Mouse (Mus musculus): ENCODE results near the gene Elf5. TPM values are rescaled to one million over a fixed set of nuclear protein-coding genes. Genes with fewer than 3 reads are reported as not detected.

Gene Elf5
- polyA plus RNA-seq, 1 experiment from 2014 or later: 1.5 TPM

GRCm38 (mm10) chr2:103459069-103459468 is 47.6 kb downstream of the Elf5 start:
- Histone ChIP-seq H3K4me2 (no peak overlapping the region), H3K4me3 (replicated peaks) (no peak overlapping the region), H3K9me3 (replicated peaks) (no peaks in the 10 kb centered on the region), H3K27ac (no peak overlapping the region), H3K4me1 (0 out of 2 replicates have a peak, but pooled peaks cover 11% of the 10 kb centered on the region), H3K9ac (no peak overlapping the region), H3K27me3 (no peaks in the 10 kb centered on the region), H3K36me3 (peaks cover 82% of the 10 kb centered on the region)
- ATAC-seq (replicated peaks; ENCODE audit: low FRiP score): no peak
- WGBS: 92% methylated on average over 10 of the region's 10 CpGs

- H3K4me3 ChIP-seq (replicated peaks): no peak overlapping the region
- H3K27me3 ChIP-seq: no peaks in the 10 kb centered on the region
- no peaks in the 10 kb centered on the region for H3K9me3 ChIP-seq (replicated peaks)
- H3K27ac ChIP-seq: peak overlapping the region; percentile 1
- H3K4me2 ChIP-seq: no peak overlapping the region
- H3K9ac ChIP-seq: no peak overlapping the region
- H3K4me1 ChIP-seq: 0 out of 2 replicates have a peak, but pooled peaks cover 11% of the 10 kb centered on the region
- no peak for ATAC-seq (replicated peaks; ENCODE audit: low FRiP score)
- peaks cover 79% of the 10 kb centered on the region for H3K36me3 ChIP-seq
- WGBS: 78% methylated on average over 8 of the region's 8 CpGs
Observed at GRCm38 (mm10) chr2:103461210-103461609, 49.7 kb downstream of the Elf5 start.

GRCm38 (mm10) chr2:103461743-103462142 is 50.3 kb downstream of the Elf5 start:
- 19% methylated on average over 9 of the region's 9 CpGs for WGBS
- no peak overlapping the region for H3K9ac ChIP-seq
- H3K27me3 ChIP-seq: no peaks in the 10 kb centered on the region
- peaks cover 81% of the 10 kb centered on the region for H3K36me3 ChIP-seq
- no peaks in the 10 kb centered on the region for H3K9me3 ChIP-seq (replicated peaks)
- no peak overlapping the region for H3K4me3 ChIP-seq (replicated peaks)
- no peak overlapping the region for H3K4me2 ChIP-seq
- H3K27ac ChIP-seq: peak overlapping the region; percentile 1
- no peak for ATAC-seq (replicated peaks; ENCODE audit: low FRiP score)
- H3K4me1 ChIP-seq: 0 out of 2 replicates have a peak, but pooled peaks cover 11% of the 10 kb centered on the region

GRCm38 (mm10) chr2:103462746-103463145 is 51.3 kb downstream of the Elf5 start:
- H3K4me3 ChIP-seq (replicated peaks): no peak overlapping the region
- no peaks in the 10 kb centered on the region for H3K27me3 ChIP-seq
- 88% methylated on average over 5 of the region's 5 CpGs for WGBS
- no peak overlapping the region for H3K27ac ChIP-seq
- peaks cover 84% of the 10 kb centered on the region for H3K36me3 ChIP-seq
- 0 out of 2 replicates have a peak, but pooled peaks cover 11% of the 10 kb centered on the region for H3K4me1 ChIP-seq
- H3K9ac ChIP-seq: no peak overlapping the region
- H3K9me3 ChIP-seq (replicated peaks): no peaks in the 10 kb centered on the region
- H3K4me2 ChIP-seq: no peak overlapping the region
- ATAC-seq (replicated peaks; ENCODE audit: low FRiP score): no peak

GRCm38 (mm10) chr2:103464524-103464923 is 53.0 kb downstream of the Elf5 start:
- H3K27me3 ChIP-seq: no peaks in the 10 kb centered on the region
- H3K4me2 ChIP-seq: no peak overlapping the region
- H3K9ac ChIP-seq: no peak overlapping the region
- H3K4me3 ChIP-seq (replicated peaks): no peak overlapping the region
- H3K4me1 ChIP-seq: 0 out of 2 replicates have a peak, but pooled peaks cover 11% of the 10 kb centered on the region
- 95% methylated on average over 8 of the region's 8 CpGs for WGBS
- no peaks in the 10 kb centered on the region for H3K9me3 ChIP-seq (replicated peaks)
- H3K27ac ChIP-seq: no peak overlapping the region
- no peak for ATAC-seq (replicated peaks; ENCODE audit: low FRiP score)
- H3K36me3 ChIP-seq: peaks cover 82% of the 10 kb centered on the region

GRCm38 (mm10) chr2:103465429-103465828 is 53.9 kb downstream of the Elf5 start:
- H3K36me3 ChIP-seq: peaks cover 82% of the 10 kb centered on the region
- H3K4me1 ChIP-seq: 0 out of 2 replicates have a peak, but pooled peaks cover 11% of the 10 kb centered on the region
- no peak for ATAC-seq (replicated peaks; ENCODE audit: low FRiP score)
- no peaks in the 10 kb centered on the region for H3K9me3 ChIP-seq (replicated peaks)
- no peak overlapping the region for H3K4me2 ChIP-seq
- WGBS: 90% methylated on average over 11 of the region's 11 CpGs
- H3K27ac ChIP-seq: no peak overlapping the region
- H3K27me3 ChIP-seq: no peaks in the 10 kb centered on the region
- no peak overlapping the region for H3K4me3 ChIP-seq (replicated peaks)
- H3K9ac ChIP-seq: no peak overlapping the region

- Histone ChIP-seq H3K4me1 (0 out of 2 replicates have a peak, but pooled peaks cover 9% of the 10 kb centered on the region), H3K27ac (no peak overlapping the region), H3K27me3 (no peaks in the 10 kb centered on the region), H3K4me2 (no peak overlapping the region), H3K36me3 (peaks cover 87% of the 10 kb centered on the region), H3K9ac (no peak overlapping the region), H3K4me3 (replicated peaks) (no peak overlapping the region), H3K9me3 (replicated peaks) (no peaks in the 10 kb centered on the region)
- 82% methylated on average over 3 of the region's 3 CpGs for WGBS
- ATAC-seq (replicated peaks; ENCODE audit: low FRiP score): no peak
Observed at GRCm38 (mm10) chr2:103466272-103466671, 54.8 kb downstream of the Elf5 start.

- no peak overlapping the region for H3K27ac ChIP-seq
- peaks cover 89% of the 10 kb centered on the region for H3K36me3 ChIP-seq
- H3K9ac ChIP-seq: no peak overlapping the region
- 0 out of 2 replicates have a peak, but pooled peaks cover 1% of the 10 kb centered on the region for H3K4me1 ChIP-seq
- H3K9me3 ChIP-seq (replicated peaks): no peaks in the 10 kb centered on the region
- ATAC-seq (replicated peaks; ENCODE audit: low FRiP score): no peak
- no peak overlapping the region for H3K4me2 ChIP-seq
- no peaks in the 10 kb centered on the region for H3K27me3 ChIP-seq
- no peak overlapping the region for H3K4me3 ChIP-seq (replicated peaks)
- WGBS: 80% methylated on average over 10 of the region's 10 CpGs
Observed at GRCm38 (mm10) chr2:103466984-103467588, 55.6 kb downstream of the Elf5 start.

GRCm38 (mm10) chr2:103473362-103473761 is 61.9 kb downstream of the Elf5 start:
- no peak overlapping the region for H3K4me2 ChIP-seq
- no peaks in the 10 kb centered on the region for H3K27me3 ChIP-seq
- H3K9ac ChIP-seq: no peak overlapping the region
- 89% methylated on average over 3 of the region's 3 CpGs for WGBS
- H3K4me1 ChIP-seq: no peaks in the 10 kb centered on the region
- H3K9me3 ChIP-seq (replicated peaks): no peaks in the 10 kb centered on the region
- peaks cover 70% of the 10 kb centered on the region for H3K36me3 ChIP-seq
- H3K27ac ChIP-seq: no peak overlapping the region
- ATAC-seq (replicated peaks; ENCODE audit: low FRiP score): no peak
- no peak overlapping the region for H3K4me3 ChIP-seq (replicated peaks)

GRCm38 (mm10) chr2:103476180-103476579 is 64.7 kb downstream of the Elf5 start:
- no peak overlapping the region for H3K9ac ChIP-seq
- peaks cover 42% of the 10 kb centered on the region for H3K36me3 ChIP-seq
- no peak overlapping the region for H3K27ac ChIP-seq
- no peak overlapping the region for H3K4me2 ChIP-seq
- no peak for ATAC-seq (replicated peaks; ENCODE audit: low FRiP score)
- no peaks in the 10 kb centered on the region for H3K4me1 ChIP-seq
- H3K4me3 ChIP-seq (replicated peaks): no peak overlapping the region
- H3K27me3 ChIP-seq: no peaks in the 10 kb centered on the region
- 93% methylated on average over 2 of the region's 2 CpGs for WGBS
- no peaks in the 10 kb centered on the region for H3K9me3 ChIP-seq (replicated peaks)

GRCm38 (mm10) chr2:103476657-103477056 is 65.2 kb downstream of the Elf5 start:
- Histone ChIP-seq H3K9ac (no peak overlapping the region), H3K4me3 (replicated peaks) (no peak overlapping the region), H3K4me2 (no peak overlapping the region), H3K4me1 (no peaks in the 10 kb centered on the region), H3K36me3 (peaks cover 37% of the 10 kb centered on the region), H3K9me3 (replicated peaks) (no peaks in the 10 kb centered on the region), H3K27me3 (no peaks in the 10 kb centered on the region), H3K27ac (no peak overlapping the region)
- 88% methylated on average over 11 of the region's 11 CpGs for WGBS
- ATAC-seq (replicated peaks; ENCODE audit: low FRiP score): no peak

- ATAC-seq (replicated peaks; ENCODE audit: low FRiP score): no peak
- Histone ChIP-seq H3K9ac (no peak overlapping the region), H3K4me3 (replicated peaks) (no peak overlapping the region), H3K27me3 (no peaks in the 10 kb centered on the region), H3K4me2 (no peak overlapping the region), H3K4me1 (0 out of 2 replicates have a peak, but pooled peaks cover 3% of the 10 kb centered on the region), H3K36me3 (peaks cover 34% of the 10 kb centered on the region), H3K9me3 (replicated peaks) (no peaks in the 10 kb centered on the region), H3K27ac (no peak overlapping the region)
- 74% methylated on average over 4 of the region's 4 CpGs for WGBS
Observed at GRCm38 (mm10) chr2:103477456-103477855, 66.0 kb downstream of the Elf5 start.

- ATAC-seq (replicated peaks; ENCODE audit: low FRiP score): no peak
- H3K27ac ChIP-seq: no peak overlapping the region
- no peak overlapping the region for H3K4me2 ChIP-seq
- no peaks in the 10 kb centered on the region for H3K9me3 ChIP-seq (replicated peaks)
- no peak overlapping the region for H3K9ac ChIP-seq
- H3K27me3 ChIP-seq: no peaks in the 10 kb centered on the region
- H3K36me3 ChIP-seq: peaks cover 26% of the 10 kb centered on the region
- no peak overlapping the region for H3K4me3 ChIP-seq (replicated peaks)
- peaks cover 12% of the 10 kb centered on the region for H3K4me1 ChIP-seq
- WGBS: 90% methylated on average over 3 of the region's 3 CpGs
Observed at GRCm38 (mm10) chr2:103478326-103478725, 66.8 kb downstream of the Elf5 start.

Measured in kidney, embryonic 15.5 days (tissue).